Mouse (Mus musculus) small intestine, adult 2 months (tissue): ENCODE results near the gene Sorbs2. TPM values are rescaled to one million over a fixed set of nuclear protein-coding genes. Genes with fewer than 3 reads are reported as not detected.

ENCODE experiments used
- H3K27ac ChIP-seq: fragments of 200-500 bp; 2 replicates; pipeline ENCODE4 v1.5.1; 2012; ENCODE audit warnings: low read depth, low read length, control low read depth, inconsistent platforms; ENCODE audit not compliant: insufficient read depth
- H3K27me3 ChIP-seq: fragments of 200-500 bp; 2 replicates; pipeline ENCODE4 v1.6.1; 2012; ENCODE audit warnings: mild to moderate bottlenecking, moderate library complexity, low read length, inconsistent platforms; ENCODE audit not compliant: control insufficient read depth, insufficient read depth
- H3K36me3 ChIP-seq: fragments of 200-500 bp; 2 replicates; pipeline ENCODE4 v1.6.1; 2012; ENCODE audit warnings: mild to moderate bottlenecking, low read length, control low read depth, inconsistent platforms; ENCODE audit not compliant: control insufficient read depth, insufficient read depth
- H3K4me1 ChIP-seq: fragments of 200-500 bp; 2 replicates; pipeline ENCODE4 v1.6.1; 2012; ENCODE audit warnings: low read length, inconsistent platforms, mixed read lengths; ENCODE audit not compliant: control insufficient read depth, insufficient read depth, insufficient read length
- H3K4me3 ChIP-seq: fragments of 200-500 bp; 2 replicates; pipeline ENCODE4 v1.5.1; 2012; ENCODE audit warnings: low read depth, mild to moderate bottlenecking, control low read depth, inconsistent platforms, low read length, moderate library complexity
- CTCF ChIP-seq: fragments of 200-500 bp; IDR thresholded peaks from 2 replicates; pipeline ENCODE4 v1.5.1; 2012; ENCODE audit warnings: low read depth, mild to moderate bottlenecking, control low read depth, inconsistent platforms, low read length, moderate library complexity, mixed read lengths; ENCODE audit not compliant: insufficient replicate concordance, insufficient read length; ENCODE audit errors: extremely low read depth
- POLR2A ChIP-seq: fragments of 200-500 bp; IDR thresholded peaks from 2 replicates; pipeline ENCODE4 v1.6.1; 2012; ENCODE audit warnings: low read depth, mild to moderate bottlenecking, control low read depth, inconsistent platforms, low read length, moderate library complexity
- WGBS: fragments of 180-500 bp; shearing (Covaris S2); methylation state at CpG from one replicate; pipeline ENCODE4 v1.1.7; 2018; 5-methylcytosine and 5-hydroxymethylcytosine counted together
- polyA plus RNA-seq: library from polyadenylated mRNA; depleted of rRNA; stranded (reverse); fragments of >200 nt; gene quantifications from 2 replicates; pipeline ENCODE4 v1.2.3, GENCODE M21; 2012

Gene Sorbs2
- polyA plus RNA-seq, 1 experiment = 5.7 TPM

DNA sequence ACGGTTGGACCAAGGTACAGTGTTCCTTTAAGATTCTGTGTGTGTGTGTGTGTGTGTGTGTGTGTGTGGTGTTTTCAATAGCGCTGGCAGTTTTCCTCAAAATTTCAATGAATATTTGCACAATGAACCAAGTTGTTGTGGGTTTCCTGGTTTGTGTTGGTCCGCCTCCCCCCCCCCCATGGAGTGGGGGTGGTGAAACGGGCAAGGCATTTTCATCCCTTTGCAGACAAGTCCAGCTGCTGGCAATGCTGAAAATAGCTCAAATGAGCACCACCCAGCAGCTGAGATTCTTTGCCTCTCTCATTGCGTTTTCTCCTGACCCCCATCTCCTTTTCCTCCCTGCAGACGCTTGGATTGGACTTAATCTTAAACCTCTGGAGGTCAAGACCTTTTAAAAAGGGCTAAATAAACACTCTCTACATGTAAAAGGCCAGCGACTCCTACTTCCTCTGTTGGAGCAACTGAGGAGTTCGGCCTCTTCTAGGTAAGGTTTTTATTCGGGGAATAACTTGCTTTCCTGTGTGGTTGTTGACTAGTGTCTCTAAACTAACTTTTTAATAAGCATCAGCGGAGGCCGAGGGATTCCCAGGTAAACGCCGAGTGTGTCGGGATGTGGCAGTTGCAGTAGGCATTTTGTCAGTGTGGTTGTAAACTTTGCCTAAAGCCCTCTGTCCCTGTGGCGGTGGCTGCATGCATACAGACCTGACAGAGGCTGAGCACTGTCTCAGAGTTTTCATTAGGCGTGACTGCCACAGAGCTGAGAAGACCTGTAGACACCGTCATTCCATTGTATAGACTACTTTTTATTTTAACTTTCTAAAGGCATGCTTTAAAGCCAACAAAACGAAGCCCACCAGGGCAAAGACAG is 151.1 kb downstream of the Sorbs2 start:
- peak overlapping the region; percentile 31 for H3K4me3 ChIP-seq
- no peaks in the 10 kb centered on the region for H3K36me3 ChIP-seq
- TF ChIP-seq CTCF = no peak
- no peak for TF ChIP-seq POLR2A
- H3K27ac ChIP-seq = peak overlapping the region; percentile 20
- 12% methylated on average over 18 of the region's 18 CpGs for WGBS
- H3K27me3 ChIP-seq = no peaks in the 10 kb centered on the region
- H3K4me1 ChIP-seq = peaks cover 9% of the 10 kb centered on the region

DNA sequence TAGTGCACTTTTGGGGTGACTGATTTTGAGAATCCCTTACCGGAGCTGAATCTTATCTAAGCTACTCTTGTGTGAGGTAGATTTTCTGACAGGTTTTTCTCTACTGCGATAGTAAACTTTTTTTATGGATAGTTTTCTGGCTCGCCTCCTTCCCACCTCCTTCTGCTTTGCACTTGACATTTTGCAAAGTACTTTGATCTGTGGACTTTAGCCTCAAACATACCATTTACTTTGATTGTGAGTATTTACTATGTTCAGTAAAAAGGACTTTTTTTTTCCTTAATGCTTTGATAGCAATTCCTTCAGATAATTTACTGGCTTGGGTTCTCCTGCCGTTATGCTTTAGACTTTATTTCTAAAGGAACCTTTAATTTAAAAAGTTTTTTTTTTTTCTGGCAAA is 151.9 kb downstream of the Sorbs2 start:
- Histone ChIP-seq H3K27me3 (no peaks in the 10 kb centered on the region), H3K36me3 (no peaks in the 10 kb centered on the region), H3K27ac (no peak overlapping the region), H3K4me1 (peaks cover 9% of the 10 kb centered on the region), H3K4me3 (no peak overlapping the region)
- TF ChIP-seq CTCF (no peak), POLR2A (no peak)
- 24% methylated on average over 4 of the region's 4 CpGs for WGBS

- H3K4me1 ChIP-seq = peaks cover 9% of the 10 kb centered on the region
- peak overlapping the region; percentile 6; the same call in 1 of the 2 replicates for H3K4me3 ChIP-seq
- 47% methylated on average over 12 of the region's 12 CpGs for whole genome bisulfite sequencing
- no peak for TF ChIP-seq POLR2A
- no peak for TF ChIP-seq CTCF
- no peak overlapping the region for H3K27ac ChIP-seq
- no peaks in the 10 kb centered on the region for H3K27me3 ChIP-seq
- no peaks in the 10 kb centered on the region for H3K36me3 ChIP-seq
These were observed 153.0 kb downstream of the Sorbs2 start for GRCm38 (mm10) chr8:45660570-45660969.

GRCm38 (mm10) chr8:45661605-45662004 is 154.0 kb downstream of the Sorbs2 start:
- 32% methylated on average over 4 of the region's 4 CpGs for WGBS
- H3K27me3 ChIP-seq = no peaks in the 10 kb centered on the region

GRCm38 (mm10) chr8:45666221-45666620 is 158.6 kb downstream of the Sorbs2 start:
- no peaks in the 10 kb centered on the region for H3K4me1 ChIP-seq
- no peaks in the 10 kb centered on the region for H3K27me3 ChIP-seq
- 94% methylated on average over 7 of the region's 7 CpGs for WGBS
- TF ChIP-seq CTCF = no peak
- no peak for TF ChIP-seq POLR2A
- H3K27ac ChIP-seq = no peak overlapping the region
- no peaks in the 10 kb centered on the region for H3K36me3 ChIP-seq
- no peak overlapping the region for H3K4me3 ChIP-seq

More at GRCm38 (mm10) chr8:45661605-45662004, 154.0 kb downstream of the Sorbs2 start:
- peaks cover 9% of the 10 kb centered on the region for H3K4me1 ChIP-seq
- no peak for TF ChIP-seq CTCF
- no peak for TF ChIP-seq POLR2A
- H3K27ac ChIP-seq = no peak overlapping the region
- H3K4me3 ChIP-seq = no peak overlapping the region
- H3K36me3 ChIP-seq = no peaks in the 10 kb centered on the region

DNA sequence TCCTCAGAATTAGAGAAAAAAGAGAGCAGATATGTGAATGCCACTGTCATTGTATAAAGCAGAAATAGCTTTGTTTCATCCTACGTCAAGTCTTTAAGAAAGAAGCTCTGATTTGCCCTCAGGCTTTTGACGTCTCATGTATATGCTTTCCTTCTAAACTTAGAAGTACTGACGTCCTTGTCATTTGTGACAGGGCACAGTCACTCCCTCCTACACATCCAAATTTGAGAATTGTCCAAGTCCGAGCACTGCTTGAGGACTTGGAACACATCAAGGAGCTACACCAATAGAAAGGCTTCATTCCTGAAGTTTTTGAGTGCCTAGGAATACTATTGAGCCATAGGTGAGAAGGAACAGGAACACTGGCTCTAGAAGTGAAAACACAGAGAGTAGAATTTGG is 165.6 kb downstream of the Sorbs2 start:
- 88% methylated on average over 4 of the region's 4 CpGs for WGBS
- Histone ChIP-seq H3K36me3 (no peaks in the 10 kb centered on the region), H3K27me3 (no peaks in the 10 kb centered on the region)

GRCm38 (mm10) chr8:45675821-45676279 is 168.3 kb downstream of the Sorbs2 start:
- TF ChIP-seq CTCF (no peak), POLR2A (no peak)
- Histone ChIP-seq H3K4me1 (no peaks in the 10 kb centered on the region), H3K27me3 (no peaks in the 10 kb centered on the region), H3K4me3 (no peak overlapping the region), H3K27ac (no peak overlapping the region), H3K36me3 (no peaks in the 10 kb centered on the region)
- WGBS = 83% methylated on average over 6 of the region's 6 CpGs

More for the DNA sequence above, 165.6 kb downstream of the Sorbs2 start:
- no peak for TF ChIP-seq POLR2A
- no peak for TF ChIP-seq CTCF
- no peak overlapping the region for H3K27ac ChIP-seq
- no peak overlapping the region for H3K4me3 ChIP-seq
- H3K4me1 ChIP-seq = no peaks in the 10 kb centered on the region
